Mouse (Mus musculus) heart, postnatal 25 days (tissue): Measurements from ENCODE around the gene Trnt1. TPM values are rescaled to one million over a fixed set of nuclear protein-coding genes. Genes with fewer than 3 reads are reported as not detected.

Experiments
- total RNA-seq, 2 experiments: library from RNA; stranded (reverse); gene quantifications; 2 replicates each; pipeline ENCODE4 v1.2.3; 2021

The Trnt1 gene
- total RNA-seq, 2 experiments from 2014 or later, result 29.5 to 32.6 TPM

Other genes with a start within 250 kb of the Trnt1 start
- not detected for gene Il5ra, start 20.1 kb upstream of the Trnt1 start, total RNA-seq
- 10 to 100 TPM; 37.9 to 45.5 TPM for gene Crbn, start 31.0 kb downstream of the Trnt1 start, total RNA-seq